Mouse (Mus musculus) CD4-positive helper T cell, adult 2 months (primary cell): Measurements from ENCODE around the gene Pde10a.

Experiments used
- DNase-seq: peaks from one replicate; pipeline ENCODE4 v3.0.0-alpha.2; 2012; ENCODE audit warnings: low read depth, missing footprints, low spot score

The Pde10a gene

GRCm38 (mm10) chr17:8888105-8888504 is 362.9 kb downstream of the Pde10a start:
- DNase-seq: no peak

- no peak for DNase-seq
Measured at GRCm38 (mm10) chr17:8888639-8889038, 363.5 kb downstream of the Pde10a start.

- no peak for DNase-seq
Measured at GRCm38 (mm10) chr17:8892193-8892985, 367.2 kb downstream of the Pde10a start.

GRCm38 (mm10) chr17:8895991-8896390 is 370.8 kb downstream of the Pde10a start:
- DNase-seq: no peak

GRCm38 (mm10) chr17:8897749-8898148 is 372.6 kb downstream of the Pde10a start:
- no peak for DNase-seq

- no peak for DNase-seq
Measured at GRCm38 (mm10) chr17:8898221-8898620, 373.0 kb downstream of the Pde10a start.

- DNase-seq: no peak
Measured at GRCm38 (mm10) chr17:8899212-8899611, 374.0 kb downstream of the Pde10a start.

- DNase-seq: no peak
Measured at GRCm38 (mm10) chr17:8903555-8904283, 378.5 kb downstream of the Pde10a start.

- no peak for DNase-seq
Measured at GRCm38 (mm10) chr17:8910571-8910970, 385.4 kb downstream of the Pde10a start.

- no peak for DNase-seq
Measured at GRCm38 (mm10) chr17:8912933-8913332, 387.8 kb downstream of the Pde10a start.

GRCm38 (mm10) chr17:8915693-8916092 is 390.5 kb downstream of the Pde10a start:
- no peak for DNase-seq

GRCm38 (mm10) chr17:8923074-8923473 is 397.9 kb downstream of the Pde10a start:
- DNase-seq: no peak

- DNase-seq: no peak
Measured at GRCm38 (mm10) chr17:8923727-8924126, 398.6 kb downstream of the Pde10a start.

- no peak for DNase-seq
Measured at GRCm38 (mm10) chr17:8925819-8926383, 400.7 kb downstream of the Pde10a start.

GRCm38 (mm10) chr17:8928560-8928959 is 403.4 kb downstream of the Pde10a start:
- no peak for DNase-seq

GRCm38 (mm10) chr17:8929636-8930035 is 404.5 kb downstream of the Pde10a start:
- DNase-seq: no peak

- DNase-seq: no peak
Measured at GRCm38 (mm10) chr17:8935604-8936003, 410.4 kb downstream of the Pde10a start.

- DNase-seq: peak; percentile 10
Measured at GRCm38 (mm10) chr17:8936603-8937002, 411.4 kb downstream of the Pde10a start.

GRCm38 (mm10) chr17:8951588-8951987 is 426.4 kb downstream of the Pde10a start:
- DNase-seq: no peak

GRCm38 (mm10) chr17:8952951-8953350 is 427.8 kb downstream of the Pde10a start:
- DNase-seq: no peak

GRCm38 (mm10) chr17:8958125-8958524 is 433.0 kb downstream of the Pde10a start:
- no peak for DNase-seq

GRCm38 (mm10) chr17:8960386-8960785 is 435.2 kb downstream of the Pde10a start:
- no peak for DNase-seq

- DNase-seq: no peak
Measured at GRCm38 (mm10) chr17:8961097-8961496, 435.9 kb downstream of the Pde10a start.
